In the genomic region with DNA sequence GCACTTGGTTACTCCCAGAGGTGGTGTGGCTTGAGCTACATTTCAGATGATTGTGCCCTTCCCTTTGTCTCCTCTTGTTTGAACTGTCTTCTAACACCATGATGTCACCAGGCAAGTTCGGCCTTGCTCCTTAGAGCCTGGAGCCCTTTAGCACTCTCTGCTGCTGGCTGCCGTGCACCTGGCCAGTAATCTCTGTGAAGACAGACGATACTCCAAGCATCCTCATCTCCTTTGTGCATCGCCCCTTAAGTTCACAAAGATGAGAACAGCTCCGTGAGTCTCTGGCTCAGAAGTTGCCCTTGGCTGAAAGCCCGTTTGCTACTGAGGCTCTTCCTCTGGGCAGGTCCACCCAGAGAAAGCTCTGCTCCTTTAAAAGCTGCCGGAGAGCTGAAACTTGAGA, we compare ENCODE assay signal across 25 mouse cellular contexts. TPM values are rescaled to one million over a fixed set of nuclear protein-coding genes. Genes with fewer than 3 reads are reported as not detected.
A peak's percentile ranks its signal among the peaks of the same experiment; 100 is the strongest.
DNase-seq lines count a peak whose midpoint lies in the region; ATAC-seq lines count a peak whose summit lies in the region.
"Had no signal": no experiment of that assay in that cellular context is flagged by ENCODE, and none has a peak within 500 bp of the region (broad histone marks: within the 10 kb centered on the region; RNA-seq: fewer than 3 reads in every experiment).

No protein-coding gene starts in this region.

- no peak overlapping the region for H3K9ac ChIP-seq in heart, embryonic 11.5 days (ENCODE audit: low read depth, low read length)
- no peak overlapping the region for H3K9ac ChIP-seq in embryonic facial prominence, embryonic 14.5 days (ENCODE audit: low read depth, low read length)
- no peak overlapping the region for H3K9ac ChIP-seq in forebrain, embryonic 13.5 days
- H3K9ac ChIP-seq: heart, embryonic 13.5 days; hindbrain, embryonic 15.5 days had no signal

- no peak overlapping the region for H3K27ac ChIP-seq in heart, embryonic 11.5 days (ENCODE audit: low read depth, low read length)
- no peak overlapping the region for H3K27ac ChIP-seq in embryonic facial prominence, embryonic 10.5 days (replicated peaks)
- H3K27ac ChIP-seq in embryonic facial prominence, embryonic 14.5 days (replicated peaks; ENCODE audit: low read depth, low read length): no peak overlapping the region
- H3K27ac ChIP-seq in forebrain, embryonic 13.5 days: no peak overlapping the region
- H3K27ac ChIP-seq: heart, embryonic 13.5 days; hindbrain, embryonic 15.5 days had no signal

- 56% methylated on average over 7 of the region's 7 CpGs for WGBS in heart, embryonic 11.5 days (ENCODE audit: insufficient replicate concordance)
- WGBS in embryonic facial prominence, embryonic 10.5 days: 57% methylated on average over 7 of the region's 7 CpGs
- 25% methylated on average over 7 of the region's 7 CpGs for WGBS in embryonic facial prominence, embryonic 14.5 days
- WGBS in forebrain, embryonic 13.5 days: 59% methylated on average over 7 of the region's 7 CpGs

- no peaks in the 10 kb centered on the region for H3K9me3 ChIP-seq in heart, embryonic 11.5 days (replicated peaks; ENCODE audit: control insufficient read depth, low read length)
- H3K9me3 ChIP-seq in embryonic facial prominence, embryonic 10.5 days: no peaks in the 10 kb centered on the region
- no peaks in the 10 kb centered on the region for H3K9me3 ChIP-seq in embryonic facial prominence, embryonic 14.5 days (ENCODE audit: control insufficient read depth, low read length)
- no peaks in the 10 kb centered on the region for H3K9me3 ChIP-seq in forebrain, embryonic 13.5 days (replicated peaks)
- H3K9me3 ChIP-seq: G1E; heart, embryonic 13.5 days; hindbrain, embryonic 15.5 days had no signal

- H3K27me3 ChIP-seq in heart, embryonic 11.5 days (ENCODE audit: control insufficient read depth, insufficient read depth, low read length): no peaks in the 10 kb centered on the region
- 0 out of 2 replicates have a peak, but pooled peaks cover 4% of the 10 kb centered on the region for H3K27me3 ChIP-seq in embryonic facial prominence, embryonic 10.5 days (replicated peaks; ENCODE audit: low read depth, poor library complexity, severe bottlenecking)
- no peaks in the 10 kb centered on the region for H3K27me3 ChIP-seq in embryonic facial prominence, embryonic 14.5 days (replicated peaks; ENCODE audit: control insufficient read depth, insufficient read depth, low read length)
- H3K27me3 ChIP-seq in forebrain, embryonic 13.5 days: no peaks in the 10 kb centered on the region; the same call in 1 of the 2 replicates
- H3K27me3 ChIP-seq: heart, embryonic 13.5 days; hindbrain, embryonic 15.5 days had no signal

- no peaks in the 10 kb centered on the region for H3K36me3 ChIP-seq in heart, embryonic 11.5 days (ENCODE audit: control insufficient read depth, insufficient read depth, low read length)
- H3K36me3 ChIP-seq in embryonic facial prominence, embryonic 10.5 days (replicated peaks): no peaks in the 10 kb centered on the region
- H3K36me3 ChIP-seq in embryonic facial prominence, embryonic 14.5 days (ENCODE audit: control insufficient read depth, insufficient read depth, low read length): no peaks in the 10 kb centered on the region
- H3K36me3 ChIP-seq in forebrain, embryonic 13.5 days (ENCODE audit: poor library complexity, severe bottlenecking): no peaks in the 10 kb centered on the region
- H3K36me3 ChIP-seq: G1E; heart, embryonic 13.5 days; hindbrain, embryonic 15.5 days had no signal

- H3K4me3 ChIP-seq in heart, embryonic 11.5 days (ENCODE audit: low read depth, low read length): no peak overlapping the region
- H3K4me3 ChIP-seq in embryonic facial prominence, embryonic 10.5 days: no peak overlapping the region
- H3K4me3 ChIP-seq in embryonic facial prominence, embryonic 14.5 days (ENCODE audit: low read depth, low read length): no peak overlapping the region
- H3K4me3 ChIP-seq in forebrain, embryonic 13.5 days: no peak overlapping the region
- H3K4me3 ChIP-seq: heart, embryonic 13.5 days; hindbrain, embryonic 15.5 days had no signal

- H3K4me2 ChIP-seq in heart, embryonic 11.5 days: no peak overlapping the region
- H3K4me2 ChIP-seq in embryonic facial prominence, embryonic 14.5 days (ENCODE audit: low read depth, low read length): no peak overlapping the region
- no peak overlapping the region for H3K4me2 ChIP-seq in forebrain, embryonic 13.5 days
- H3K4me2 ChIP-seq: heart, embryonic 13.5 days; hindbrain, embryonic 15.5 days had no signal

- peak; percentile 71 for DNase-seq in heart, adult 11 months
- DNase-seq in embryonic facial prominence, embryonic 10.5 days (ENCODE audit: low spot score): peak; percentile 30
- DNase-seq in embryonic facial prominence, embryonic 14.5 days (ENCODE audit: low spot score): peak; percentile 81
- DNase-seq in cerebellum, postnatal 4 days (ENCODE audit: low spot score in 2 of 2): no peak
- no peak for DNase-seq in thymus, postnatal 10 days (ENCODE audit: low spot score in 2 of 2)
- DNase-seq: adrenal gland, postnatal 10 days; B cell, adult 2 months; cerebellum, adult 18-20 months; cerebellum, adult 9-11 months; cerebellum, postnatal 36 days; gastrocnemius, postnatal 14 days; heart, postnatal 36 days had no signal

- ATAC-seq in heart, embryonic 11.5 days (replicated peaks; ENCODE audit: insufficient number of reproducible peaks, low FRiP score, low TSS enrichment): no peak
- ATAC-seq in embryonic facial prominence, embryonic 14.5 days (ENCODE audit: low read depth): peak; percentile 81
- ATAC-seq in forebrain, embryonic 13.5 days: no peak
- ATAC-seq: CD4-positive, CD25-positive, alpha-beta regulatory T cell, adult 4 months; forebrain, embryonic 16.5 days; intestine, embryonic 16.5 days had no signal

- H3K4me1 ChIP-seq in heart, embryonic 11.5 days (ENCODE audit: control insufficient read depth, insufficient read depth, low read length): no peaks in the 10 kb centered on the region
- H3K4me1 ChIP-seq in embryonic facial prominence, embryonic 10.5 days: peaks cover 7% of the 10 kb centered on the region
- H3K4me1 ChIP-seq in embryonic facial prominence, embryonic 14.5 days (ENCODE audit: control insufficient read depth, insufficient read depth, low read length): 0 out of 2 replicates have a peak, but pooled peaks cover 6% of the 10 kb centered on the region
- no peaks in the 10 kb centered on the region for H3K4me1 ChIP-seq in forebrain, embryonic 13.5 days
- H3K4me1 ChIP-seq: heart, embryonic 13.5 days; hindbrain, embryonic 15.5 days had no signal

RNA-seq across cellular contexts. Expression of gene Krt24, which starts 8.3 kb away (rescaled TPM):
- polyA plus RNA-seq in heart, embryonic 11.5 days (2014; fragmentation: Nextera tagmentation; extraction: Ambion mirVana): not detected in 2 replicates
- polyA plus RNA-seq in embryonic facial prominence, embryonic 10.5 days (2016; fragmentation: Nextera tagmentation; extraction: Ambion mirVana): not detected in 2 replicates
- 0.10 and 0.26 TPM in 2 replicates for polyA plus RNA-seq in embryonic facial prominence, embryonic 14.5 days (2014; fragmentation: Nextera tagmentation; extraction: Ambion mirVana)
- polyA plus RNA-seq in forebrain, embryonic 13.5 days (2015; fragmentation: Nextera tagmentation; extraction: Ambion mirVana): not detected in 2 replicates
- polyA plus RNA-seq: CD4-positive, CD25-positive, alpha-beta regulatory T cell, adult 4 months; forebrain, embryonic 11.5 days; frontal cortex, adult 2 months; G1E; gonadal fat pad, adult 2 months; heart, embryonic 13.5 days; heart, postnatal 0 days; hindbrain, embryonic 11.5 days; intestine, embryonic 16.5 days had no signal

RNA-seq across cellular contexts. Expression of gene Krt222, which starts 32.9 kb away (rescaled TPM):
- polyA plus RNA-seq in heart, embryonic 11.5 days (2014; fragmentation: Nextera tagmentation; extraction: Ambion mirVana): 1.2 TPM in 2 replicates
- 0.10 and 0.12 TPM in 2 replicates for polyA plus RNA-seq in embryonic facial prominence, embryonic 10.5 days (2016; fragmentation: Nextera tagmentation; extraction: Ambion mirVana)
- polyA plus RNA-seq in embryonic facial prominence, embryonic 14.5 days (2014; fragmentation: Nextera tagmentation; extraction: Ambion mirVana): 0.66 and 0.70 TPM in 2 replicates
- polyA plus RNA-seq in forebrain, embryonic 13.5 days (2015; fragmentation: Nextera tagmentation; extraction: Ambion mirVana): 0.97 and 1.4 TPM in 2 replicates
- polyA plus RNA-seq: G1E had no signal

RNA-seq across cellular contexts. Expression of gene Krt25, which starts 46.0 kb away (rescaled TPM):
- polyA plus RNA-seq in heart, embryonic 11.5 days (2014; fragmentation: Nextera tagmentation; extraction: Ambion mirVana): not detected in 2 replicates
- not detected in 2 replicates for polyA plus RNA-seq in embryonic facial prominence, embryonic 10.5 days (2016; fragmentation: Nextera tagmentation; extraction: Ambion mirVana)
- 4.4 and 6.2 TPM in 2 replicates for polyA plus RNA-seq in embryonic facial prominence, embryonic 14.5 days (2014; fragmentation: Nextera tagmentation; extraction: Ambion mirVana)
- polyA plus RNA-seq in forebrain, embryonic 13.5 days (2015; fragmentation: Nextera tagmentation; extraction: Ambion mirVana): not detected in 2 replicates
- polyA plus RNA-seq: CD4-positive, CD25-positive, alpha-beta regulatory T cell, adult 4 months; forebrain, embryonic 11.5 days; forebrain, embryonic 16.5 days; G1E; gonadal fat pad, adult 2 months; heart, embryonic 13.5 days; hindbrain, embryonic 11.5 days had no signal

RNA-seq across cellular contexts. Expression of gene Smarce1, which starts 46.0 kb away (rescaled TPM):
- polyA plus RNA-seq in heart, embryonic 11.5 days (2014; fragmentation: Nextera tagmentation; extraction: Ambion mirVana): 125 and 130 TPM in 2 replicates
- 369 and 387 TPM in 2 replicates for polyA plus RNA-seq in embryonic facial prominence, embryonic 10.5 days (2016; fragmentation: Nextera tagmentation; extraction: Ambion mirVana)
- 130 and 146 TPM in 2 replicates for polyA plus RNA-seq in embryonic facial prominence, embryonic 14.5 days (2014; fragmentation: Nextera tagmentation; extraction: Ambion mirVana)
- 375 and 388 TPM in 2 replicates for polyA plus RNA-seq in forebrain, embryonic 13.5 days (2015; fragmentation: Nextera tagmentation; extraction: Ambion mirVana)

Comparison
In these comparisons a context has a peak if more than half of its experiments do, and no peak if none do; other contexts are left out.
1. DNase-seq: peak in heart, adult 11 months (single experiment), embryonic facial prominence, embryonic 10.5 days (single experiment) and embryonic facial prominence, embryonic 14.5 days (single experiment); none in cerebellum, postnatal 4 days (0 of 2) and thymus, postnatal 10 days (0 of 2).